Mouse (Mus musculus) neural tube, embryonic 13.5 days (tissue): ENCODE data around the gene Luc7l3. TPM values are rescaled to one million over a fixed set of nuclear protein-coding genes. Genes with fewer than 3 reads are reported as not detected.

Experiments used
- ATAC-seq: fragments of 200-750 bp; cut with Nextera tagmentation; 2 replicates; pipeline ENCODE4 v1.8.0; 2017; ENCODE audit warnings: low read depth, mild to moderate bottlenecking, moderate TSS enrichment, moderate library complexity
- H3K27ac ChIP-seq: fragments of 300-500 bp; sonication (generic); replicated peaks from 2 replicates; pipeline ENCODE4 v1.5.1; 2015; ENCODE audit warnings: moderate library complexity, mild to moderate bottlenecking, inconsistent platforms
- H3K27me3 ChIP-seq: fragments of 300-500 bp; sonication (generic); 2 replicates; pipeline ENCODE4 v1.6.1; 2015; ENCODE audit warnings: mild to moderate bottlenecking, inconsistent platforms
- H3K36me3 ChIP-seq: fragments of 300-500 bp; sonication (generic); 2 replicates; pipeline ENCODE4 v1.6.1; 2015; ENCODE audit warnings: mild to moderate bottlenecking, inconsistent platforms
- H3K4me1 ChIP-seq: fragments of 300-500 bp; sonication (generic); replicated peaks from 2 replicates; pipeline ENCODE4 v1.6.1; 2015; ENCODE audit warnings: inconsistent platforms
- H3K4me2 ChIP-seq: fragments of 300-500 bp; sonication (generic); 2 replicates; pipeline ENCODE4 v1.6.1; 2015; ENCODE audit warnings: inconsistent platforms, mild to moderate bottlenecking, moderate library complexity
- H3K4me3 ChIP-seq: fragments of 300-500 bp; sonication (generic); 2 replicates; pipeline ENCODE4 v1.5.1; 2015; ENCODE audit warnings: mild to moderate bottlenecking, inconsistent platforms
- H3K9ac ChIP-seq: fragments of 300-500 bp; sonication (generic); 2 replicates; pipeline ENCODE4 v1.6.1; 2015; ENCODE audit warnings: moderate library complexity, mild to moderate bottlenecking, inconsistent platforms
- H3K9me3 ChIP-seq: fragments of 300-500 bp; sonication (generic); 2 replicates; pipeline ENCODE4 v1.6.1; 2016; ENCODE audit warnings: inconsistent platforms
- WGBS: fragments of 180-500 bp; shearing (Covaris S2); methylation state at CpG from one replicate; pipeline ENCODE4 v1.1.7; 2015; 5-methylcytosine and 5-hydroxymethylcytosine counted together
- polyA plus RNA-seq: library from polyadenylated mRNA; unstranded; fragments of >200 nt; fragmentation: Nextera tagmentation; extraction: Ambion mirVana; gene quantifications from 2 replicates; pipeline ENCODE4 v1.2.1, GENCODE M21; 2015

Luc7l3 gene
- polyA plus RNA-seq, 1 experiment from 2014 or later, result 146 TPM

DNA sequence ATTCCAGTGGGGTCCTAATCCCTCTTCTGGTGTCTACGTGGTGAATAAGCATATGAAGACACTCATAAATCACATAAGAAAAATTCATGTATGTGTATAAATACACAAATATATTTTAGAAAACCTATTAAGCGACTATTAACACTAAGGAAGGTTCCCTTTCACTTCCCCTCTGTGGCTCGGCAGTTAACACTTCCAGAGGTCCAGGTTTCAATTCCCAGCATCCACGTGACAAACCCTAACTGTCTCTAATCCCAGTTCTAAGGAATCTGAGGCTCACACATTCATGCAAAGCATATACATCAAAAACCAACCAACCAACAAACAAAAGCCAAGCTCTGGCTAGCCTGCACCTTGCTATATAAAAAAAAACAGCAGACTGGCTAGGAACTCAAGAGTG lies 4.3 kb downstream of the Luc7l3 start:
- 0 out of 2 replicates have a peak overlapping the region, but pooled peaks have one; percentile 14 for H3K4me2 ChIP-seq
- H3K4me3 ChIP-seq, result no peak overlapping the region
- no peak overlapping the region for H3K9ac ChIP-seq
- H3K27me3 ChIP-seq, result no peaks in the 10 kb centered on the region
- no peaks in the 10 kb centered on the region for H3K36me3 ChIP-seq
- peaks cover 79% of the 10 kb centered on the region for H3K4me1 ChIP-seq
- H3K27ac ChIP-seq, result no peak overlapping the region
- ATAC-seq, result no peak
- 61% methylated on average over 4 of the region's 4 CpGs for WGBS
- no peaks in the 10 kb centered on the region for H3K9me3 ChIP-seq

DNA sequence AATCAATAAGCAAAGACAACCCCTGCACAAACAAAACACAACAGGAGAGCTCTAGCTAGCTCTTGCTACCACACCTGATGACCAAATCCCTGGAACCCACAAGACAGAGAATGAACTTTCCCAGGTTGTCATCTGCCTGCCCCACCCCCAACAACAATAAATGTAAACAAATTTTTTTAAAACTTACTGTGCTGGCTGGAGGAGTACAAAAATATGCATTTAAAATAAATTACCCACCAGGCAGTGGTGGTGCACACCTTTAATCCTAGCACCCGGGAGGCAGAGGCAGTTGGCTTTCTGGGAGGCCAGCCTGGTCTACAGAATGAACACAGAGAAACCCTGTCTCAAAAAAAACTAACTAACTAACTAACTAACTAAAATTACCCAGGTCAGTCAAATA lies 4.8 kb downstream of the Luc7l3 start:
- H3K4me2 ChIP-seq, result no peak overlapping the region
- no peak overlapping the region for H3K27ac ChIP-seq
- WGBS, result 86% methylated on average over 1 of the region's 1 CpGs
- H3K27me3 ChIP-seq, result no peaks in the 10 kb centered on the region
- H3K36me3 ChIP-seq, result no peaks in the 10 kb centered on the region
- no peak overlapping the region for H3K4me3 ChIP-seq
- H3K9me3 ChIP-seq, result no peaks in the 10 kb centered on the region
- H3K9ac ChIP-seq, result no peak overlapping the region
- H3K4me1 ChIP-seq, result peaks cover 79% of the 10 kb centered on the region
- no peak for ATAC-seq

DNA sequence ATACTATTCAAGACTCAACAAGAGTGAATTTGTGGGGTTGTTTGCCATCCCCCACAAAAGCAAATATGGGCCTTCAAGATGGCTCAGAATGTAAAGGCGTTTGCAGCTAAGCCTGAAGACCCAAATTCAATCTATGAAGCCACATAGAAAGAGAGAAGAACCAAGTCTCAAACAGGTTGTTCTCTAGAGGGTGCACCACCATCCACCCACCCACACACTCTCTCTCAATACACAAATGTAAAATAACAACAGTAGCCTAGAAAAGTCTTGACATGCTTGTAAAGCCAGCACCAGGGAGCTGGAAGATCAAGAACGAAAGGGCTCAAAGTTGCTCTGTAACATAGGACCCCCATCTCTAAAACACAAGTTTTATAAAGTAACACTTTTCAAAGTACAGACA lies 5.3 kb downstream of the Luc7l3 start:
- WGBS, result 87% methylated on average over 2 of the region's 2 CpGs
- no peak for ATAC-seq

DNA sequence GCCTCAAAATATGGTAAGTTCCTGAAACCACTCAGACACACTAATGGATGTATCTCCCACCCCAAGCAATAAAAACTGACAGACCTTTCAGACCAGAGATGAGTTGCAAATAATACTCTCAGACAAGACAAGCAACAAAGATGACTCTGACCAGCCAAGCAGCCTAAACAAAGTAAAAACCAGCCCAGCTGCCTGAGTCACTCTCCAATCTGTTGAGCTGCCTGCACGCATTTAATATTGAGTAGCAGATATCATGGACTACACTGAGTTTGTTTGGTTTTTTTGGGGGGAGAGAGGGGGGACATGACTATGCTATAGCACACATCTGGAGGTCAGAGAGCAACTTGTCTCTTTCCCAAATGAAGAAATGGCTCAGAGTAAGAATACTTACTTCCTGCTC lies 6.5 kb downstream of the Luc7l3 start:
- WGBS, result 82% methylated on average over 1 of the region's 1 CpGs
- no peaks in the 10 kb centered on the region for H3K36me3 ChIP-seq
- no peaks in the 10 kb centered on the region for H3K27me3 ChIP-seq
- H3K9me3 ChIP-seq, result no peaks in the 10 kb centered on the region
- no peak overlapping the region for H3K4me2 ChIP-seq
- no peak overlapping the region for H3K4me3 ChIP-seq
- no peak for ATAC-seq
- H3K9ac ChIP-seq, result 0 out of 2 replicates have a peak overlapping the region, but pooled peaks have one; percentile 8
- no peak overlapping the region for H3K27ac ChIP-seq
- H3K4me1 ChIP-seq, result peaks cover 87% of the 10 kb centered on the region

More for the DNA sequence above, 5.3 kb downstream of the Luc7l3 start:
- no peak overlapping the region for H3K4me3 ChIP-seq
- H3K27ac ChIP-seq, result no peak overlapping the region
- no peaks in the 10 kb centered on the region for H3K27me3 ChIP-seq
- no peaks in the 10 kb centered on the region for H3K9me3 ChIP-seq
- H3K9ac ChIP-seq, result no peak overlapping the region
- H3K4me2 ChIP-seq, result no peak overlapping the region
- H3K36me3 ChIP-seq, result no peaks in the 10 kb centered on the region
- peaks cover 84% of the 10 kb centered on the region for H3K4me1 ChIP-seq

DNA sequence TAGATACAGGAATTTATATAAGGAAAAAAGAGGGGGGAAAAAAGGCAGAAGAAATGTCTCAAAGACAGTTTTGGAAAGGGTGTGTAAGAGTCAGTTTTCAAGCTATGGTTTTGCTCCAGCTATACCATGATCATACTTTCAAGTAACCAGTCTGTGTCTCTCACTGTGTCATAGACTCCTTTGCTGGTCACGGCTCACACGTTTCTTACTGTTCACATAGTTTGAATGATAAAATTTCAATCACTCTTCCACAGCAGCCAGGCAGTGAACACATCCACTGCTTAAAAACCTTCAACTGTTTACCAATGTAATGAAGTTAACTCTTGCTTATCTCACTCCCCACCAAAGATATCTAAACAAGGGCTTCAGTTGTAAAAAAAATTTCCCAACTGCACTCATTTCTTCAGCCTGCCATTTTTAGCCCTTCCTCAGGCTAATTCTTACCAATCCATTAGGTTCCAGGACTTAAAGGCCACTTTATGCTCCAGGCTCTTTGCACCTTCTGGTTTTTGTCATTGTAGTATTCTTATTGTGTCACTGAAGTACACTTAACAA lies 7.6 kb downstream of the Luc7l3 start:
- H3K36me3 ChIP-seq, result no peaks in the 10 kb centered on the region
- H3K4me1 ChIP-seq, result peaks cover 76% of the 10 kb centered on the region
- 87% methylated on average over 2 of the region's 2 CpGs for WGBS
- no peak for ATAC-seq
- H3K9me3 ChIP-seq, result no peaks in the 10 kb centered on the region
- H3K27ac ChIP-seq, result no peak overlapping the region
- H3K4me3 ChIP-seq, result no peak overlapping the region
- H3K4me2 ChIP-seq, result no peak overlapping the region
- H3K27me3 ChIP-seq, result no peaks in the 10 kb centered on the region
- no peak overlapping the region for H3K9ac ChIP-seq

DNA sequence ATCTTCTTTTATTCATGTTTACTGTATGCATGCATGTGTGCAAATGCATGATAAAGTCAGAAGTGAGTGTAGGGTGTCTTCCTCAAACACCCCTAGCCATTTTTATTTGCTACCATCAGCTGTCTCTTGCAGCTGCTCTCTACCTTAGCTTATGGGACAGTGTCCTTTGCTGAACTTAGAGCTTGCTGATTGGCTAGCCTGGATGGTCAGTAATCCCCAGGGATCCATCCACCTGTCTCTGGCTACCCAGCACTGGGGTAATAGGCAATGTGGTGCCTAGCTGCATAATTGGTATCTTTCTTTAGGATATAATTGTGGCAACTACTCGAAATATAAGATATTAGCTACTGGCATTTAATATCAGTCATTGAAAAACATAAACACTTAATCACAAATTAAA lies 9.1 kb downstream of the Luc7l3 start:
- Histone ChIP-seq H3K4me2 (no peak overlapping the region), H3K9ac (no peak overlapping the region), H3K27ac (no peak overlapping the region), H3K4me3 (no peak overlapping the region), H3K9me3 (no peaks in the 10 kb centered on the region), H3K27me3 (no peaks in the 10 kb centered on the region), H3K4me1 (peaks cover 63% of the 10 kb centered on the region), H3K36me3 (no peaks in the 10 kb centered on the region)
- no peak for ATAC-seq
- WGBS, result 83% methylated on average over 1 of the region's 1 CpGs

DNA sequence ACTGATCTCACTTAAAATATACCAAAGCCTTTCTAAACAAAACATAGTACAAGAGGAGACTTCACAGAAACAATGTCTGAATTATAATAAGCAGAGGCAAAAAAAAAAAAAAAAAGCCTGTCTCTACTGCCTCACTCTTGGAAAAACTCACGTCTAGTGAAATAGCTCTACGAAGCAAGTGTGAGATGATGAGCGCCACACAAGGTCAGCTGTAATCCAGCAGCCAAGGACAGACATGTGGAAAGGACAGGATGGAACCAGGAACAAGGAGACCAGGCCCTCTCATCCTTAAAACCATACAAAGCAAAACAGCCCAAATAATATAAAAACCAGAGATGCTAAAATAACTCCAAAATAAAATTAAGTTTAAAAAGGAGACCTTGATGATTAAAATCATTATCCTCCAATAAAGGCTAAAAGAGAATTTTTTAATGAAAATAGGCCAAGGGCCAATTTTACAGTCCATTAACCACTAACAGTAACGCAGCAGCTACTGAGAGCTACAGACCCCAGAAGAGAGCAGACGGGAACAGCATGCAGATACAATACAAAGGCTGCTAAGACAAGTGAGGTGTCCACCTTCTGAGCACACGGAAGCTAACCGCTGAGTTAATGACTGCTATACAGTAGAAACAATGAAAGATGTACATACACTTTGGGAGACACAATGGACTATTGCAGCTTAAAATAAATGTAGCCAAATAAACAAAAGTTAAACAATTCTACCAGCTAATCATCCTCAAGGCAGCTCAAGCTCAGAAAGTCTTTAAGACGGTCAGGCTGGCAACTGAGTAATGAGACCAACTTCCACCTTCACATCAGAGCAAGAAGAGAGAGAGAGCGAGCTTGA lies 26.6 kb downstream of the Luc7l3 start:
- WGBS, result 52% methylated on average over 9 of the region's 9 CpGs

DNA sequence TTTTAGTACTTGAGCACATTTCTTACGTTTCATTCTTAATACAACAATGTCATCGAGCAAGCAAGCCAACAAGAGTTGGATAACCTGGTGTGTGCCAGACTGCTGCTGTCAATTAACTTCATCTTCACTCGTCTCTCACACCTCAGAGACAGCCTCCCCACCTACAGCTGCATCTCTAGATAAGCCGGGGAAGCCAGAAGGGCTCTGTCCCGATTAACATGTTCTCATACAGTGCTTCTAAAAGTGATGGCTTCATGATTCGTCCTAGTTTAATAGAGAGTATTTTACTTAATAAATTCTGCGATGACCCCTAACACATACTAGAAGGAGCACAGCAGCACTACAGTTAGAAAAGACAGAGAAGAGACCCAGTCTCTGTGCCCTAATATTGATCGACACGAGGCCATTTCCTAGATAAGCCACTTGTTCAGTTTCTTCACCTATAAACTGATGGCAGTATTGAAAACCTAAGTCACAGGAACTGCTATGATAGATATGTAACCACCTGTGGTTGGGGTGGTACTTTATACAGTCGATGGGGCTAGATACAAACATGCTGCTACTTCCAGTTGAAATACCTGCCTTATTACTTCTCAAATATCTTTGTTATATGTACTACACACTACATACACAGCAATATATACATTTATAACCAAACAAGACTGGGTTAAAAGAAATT lies 31.6 kb downstream of the Luc7l3 start:
- Histone ChIP-seq H3K36me3 (peaks cover 90% of the 10 kb centered on the region), H3K27me3 (no peaks in the 10 kb centered on the region), H3K4me2 (no peak overlapping the region), H3K9ac (no peak overlapping the region), H3K27ac (no peak overlapping the region), H3K4me1 (no peaks in the 10 kb centered on the region), H3K9me3 (no peaks in the 10 kb centered on the region), H3K4me3 (no peak overlapping the region)
- ATAC-seq, result no peak
- 95% methylated on average over 10 of the region's 10 CpGs for WGBS

More for the DNA sequence above, 26.6 kb downstream of the Luc7l3 start:
- Histone ChIP-seq H3K4me1 (peaks cover 5% of the 10 kb centered on the region; the same call in 1 of the 2 replicates), H3K27ac (peak overlapping the region; percentile 52; the same call in 1 of the 2 replicates), H3K9me3 (no peaks in the 10 kb centered on the region), H3K4me2 (no peak overlapping the region), H3K36me3 (peaks cover 91% of the 10 kb centered on the region), H3K4me3 (no peak overlapping the region), H3K9ac (no peak overlapping the region), H3K27me3 (no peaks in the 10 kb centered on the region)
- no peak for ATAC-seq

DNA sequence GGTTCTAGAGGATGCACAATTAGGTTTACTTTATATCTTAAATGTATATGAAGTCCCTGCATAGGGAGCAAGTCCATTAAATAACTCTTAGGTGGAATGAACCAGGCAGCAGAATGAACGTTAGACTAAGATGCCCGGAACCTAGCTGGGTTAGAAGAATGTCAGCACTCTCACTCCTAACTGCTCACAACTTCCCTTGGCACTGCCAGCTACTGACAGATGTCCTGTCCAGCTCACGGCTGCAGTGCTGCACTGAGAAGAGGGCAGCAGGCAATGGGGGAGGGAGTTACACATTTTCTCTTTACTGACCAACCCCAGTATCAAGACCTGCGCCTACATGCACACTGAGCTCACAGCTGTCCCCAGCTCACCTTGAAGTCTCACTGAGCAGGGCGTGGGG lies 34.7 kb downstream of the Luc7l3 start:
- no peak for ATAC-seq
- Histone ChIP-seq H3K4me2 (no peak overlapping the region), H3K36me3 (peaks cover 82% of the 10 kb centered on the region), H3K9me3 (no peaks in the 10 kb centered on the region), H3K4me1 (no peaks in the 10 kb centered on the region), H3K27me3 (no peaks in the 10 kb centered on the region), H3K9ac (no peak overlapping the region), H3K27ac (no peak overlapping the region), H3K4me3 (no peak overlapping the region)
- WGBS, result 90% methylated on average over 5 of the region's 5 CpGs

DNA sequence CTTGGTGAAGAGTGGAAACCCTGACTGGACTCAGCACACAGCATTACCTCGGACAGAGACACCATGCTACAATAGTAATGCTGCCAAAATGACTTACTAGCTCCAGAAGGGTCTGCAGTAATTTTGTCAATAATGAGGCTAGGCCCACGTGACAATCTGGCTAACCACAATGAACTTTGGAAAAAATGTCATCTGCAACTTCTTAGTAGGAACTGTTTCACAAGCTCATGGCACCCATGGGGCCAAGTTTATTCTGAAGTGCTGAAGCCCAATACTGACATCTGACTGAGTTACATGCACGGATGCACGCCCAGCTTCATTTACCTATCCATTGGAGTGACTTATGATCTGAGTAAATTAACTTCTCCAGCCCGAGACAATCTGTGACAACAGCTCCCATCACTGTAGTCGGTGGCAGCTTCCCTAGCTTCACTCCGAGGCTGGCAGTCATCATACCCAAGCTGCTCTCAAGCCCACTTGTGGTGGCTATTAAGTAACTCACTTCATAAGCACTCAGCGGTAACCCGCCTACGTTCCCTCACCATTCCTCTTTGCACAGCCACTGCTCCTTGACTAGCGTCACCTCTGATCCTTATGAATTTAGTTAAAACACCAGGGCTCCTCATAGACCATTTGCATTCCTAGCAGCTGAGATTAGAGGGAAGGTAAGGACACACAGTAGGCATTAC lies 35.8 kb downstream of the Luc7l3 start:
- no peaks in the 10 kb centered on the region for H3K4me1 ChIP-seq
- H3K9me3 ChIP-seq, result no peaks in the 10 kb centered on the region
- no peak for ATAC-seq
- peaks cover 73% of the 10 kb centered on the region for H3K36me3 ChIP-seq
- H3K27me3 ChIP-seq, result no peaks in the 10 kb centered on the region
- H3K4me3 ChIP-seq, result no peak overlapping the region
- WGBS, result 80% methylated on average over 11 of the region's 11 CpGs
- no peak overlapping the region for H3K4me2 ChIP-seq
- H3K27ac ChIP-seq, result no peak overlapping the region
- H3K9ac ChIP-seq, result no peak overlapping the region

DNA sequence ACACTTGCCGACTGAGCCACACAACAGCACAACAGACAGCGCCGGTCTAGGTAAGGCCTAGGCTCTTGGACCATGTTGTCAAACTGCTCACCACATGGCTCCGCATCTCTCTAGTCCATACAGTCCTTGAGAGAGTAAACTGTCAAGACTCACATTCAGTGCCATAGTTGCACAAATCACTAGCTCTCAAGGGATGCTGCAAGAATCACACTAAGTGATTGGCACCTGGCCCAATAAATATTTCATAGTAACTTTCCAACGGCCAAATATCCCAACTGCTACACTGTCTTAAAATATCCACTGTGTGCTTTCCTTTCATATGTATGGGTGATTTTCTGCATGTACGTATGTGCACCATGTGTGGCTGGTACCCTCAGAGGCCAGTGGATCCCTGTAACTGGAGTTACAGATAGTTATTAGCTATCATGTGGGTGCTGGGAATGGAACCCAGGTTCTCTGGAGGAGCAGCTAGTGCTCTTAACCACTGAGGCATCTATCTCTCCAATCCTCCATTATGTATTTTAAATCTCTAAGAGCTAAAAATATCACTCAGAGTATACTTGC lies 38.2 kb downstream of the Luc7l3 start:
- Histone ChIP-seq H3K4me1 (no peaks in the 10 kb centered on the region), H3K27me3 (no peaks in the 10 kb centered on the region), H3K36me3 (peaks cover 49% of the 10 kb centered on the region), H3K4me3 (no peak overlapping the region), H3K9ac (no peak overlapping the region), H3K9me3 (no peaks in the 10 kb centered on the region), H3K4me2 (no peak overlapping the region), H3K27ac (no peak overlapping the region)
- no peak for ATAC-seq
- WGBS, result 92% methylated on average over 6 of the region's 6 CpGs
